Mouse (Mus musculus): ENCODE measurements around the gene Sash1. TPM values are rescaled to one million over a fixed set of nuclear protein-coding genes. Genes with fewer than 3 reads are reported as not detected.
A peak's percentile ranks its signal among the peaks of the same experiment; 100 is the strongest.

Sash1 gene
- polyA plus RNA-seq, 1 experiment from 2014 or later = 5.0 TPM

GRCm38 (mm10) chr10:8928261-8928660 lies 42.4 kb upstream of the Sash1 start:
- Histone ChIP-seq H3K27me3 (ENCODE audit: control insufficient read depth, insufficient read depth, low read length) (no peaks in the 10 kb centered on the region), H3K36me3 (ENCODE audit: control insufficient read depth, insufficient read depth, low read length) (no peaks in the 10 kb centered on the region), H3K4me2 (ENCODE audit: low read length) (no peak overlapping the region), H3K27ac (replicated peaks in 1 of 2; ENCODE audit: control insufficient read depth in 1 of 2, insufficient read depth in 1 of 2, low read depth in 2 of 2, low read length in 2 of 2) (no peak overlapping the region), H3K4me1 (ENCODE audit: control insufficient read depth in 2 of 2, insufficient read depth in 2 of 2, low read length in 2 of 2) (peaks cover 2 to 3% of the 10 kb centered on the region in 2 experiments; a peak in 2 of 4 replicates), H3K9ac (ENCODE audit: low read length) (no peak overlapping the region), H3K4me3 (ENCODE audit: control insufficient read depth in 1 of 2, insufficient read depth in 1 of 2, low read depth in 1 of 2, low read length in 2 of 2) (no peak overlapping the region), H3K9me3 (ENCODE audit: control insufficient read depth, low read length) (no peaks in the 10 kb centered on the region)
- no peak for ATAC-seq (ENCODE audit: insufficient number of reproducible peaks, insufficient read depth, low FRiP score, low read depth)

- Histone ChIP-seq H3K4me2 (ENCODE audit: low read length) (no peak overlapping the region), H3K27ac (replicated peaks in 1 of 2; ENCODE audit: control insufficient read depth in 1 of 2, insufficient read depth in 1 of 2, low read depth in 2 of 2, low read length in 2 of 2) (no peak overlapping the region), H3K9ac (ENCODE audit: low read length) (no peak overlapping the region), H3K27me3 (ENCODE audit: control insufficient read depth, insufficient read depth, low read length) (no peaks in the 10 kb centered on the region), H3K4me3 (ENCODE audit: control insufficient read depth in 1 of 2, insufficient read depth in 1 of 2, low read depth in 1 of 2, low read length in 2 of 2) (no peak overlapping the region), H3K36me3 (ENCODE audit: control insufficient read depth, insufficient read depth, low read length) (no peaks in the 10 kb centered on the region), H3K4me1 (ENCODE audit: control insufficient read depth in 2 of 2, insufficient read depth in 2 of 2, low read length in 2 of 2) (peaks cover 2 to 3% of the 10 kb centered on the region in 2 experiments; a peak in 2 of 4 replicates), H3K9me3 (ENCODE audit: control insufficient read depth, low read length) (no peaks in the 10 kb centered on the region)
- ATAC-seq (ENCODE audit: insufficient number of reproducible peaks, insufficient read depth, low FRiP score, low read depth) = no peak
- WGBS = 87% methylated on average over 3 of the region's 3 CpGs
Observed at GRCm38 (mm10) chr10:8926906-8927305, 41.0 kb upstream of the Sash1 start.

GRCm38 (mm10) chr10:8926295-8926694 lies 40.4 kb upstream of the Sash1 start:
- H3K9ac ChIP-seq (ENCODE audit: low read length) = no peak overlapping the region
- H3K4me3 ChIP-seq (ENCODE audit: control insufficient read depth in 1 of 2, insufficient read depth in 1 of 2, low read depth in 1 of 2, low read length in 2 of 2) = no peak overlapping the region
- no peaks in the 10 kb centered on the region for H3K36me3 ChIP-seq (ENCODE audit: control insufficient read depth, insufficient read depth, low read length)
- H3K4me1 ChIP-seq (ENCODE audit: control insufficient read depth in 2 of 2, insufficient read depth in 2 of 2, low read length in 2 of 2) = peaks cover 2 to 3% of the 10 kb centered on the region in 2 experiments; a peak in 3 of 4 replicates
- no peaks in the 10 kb centered on the region for H3K27me3 ChIP-seq (ENCODE audit: control insufficient read depth, insufficient read depth, low read length)
- 73% methylated on average over 3 of the region's 3 CpGs for WGBS
- no peak for ATAC-seq (ENCODE audit: insufficient number of reproducible peaks, insufficient read depth, low FRiP score, low read depth)
- no peak overlapping the region for H3K27ac ChIP-seq (replicated peaks in 1 of 2; ENCODE audit: control insufficient read depth in 1 of 2, insufficient read depth in 1 of 2, low read depth in 2 of 2, low read length in 2 of 2)
- H3K4me2 ChIP-seq (ENCODE audit: low read length) = no peak overlapping the region
- H3K9me3 ChIP-seq (ENCODE audit: control insufficient read depth, low read length) = no peaks in the 10 kb centered on the region

DNA sequence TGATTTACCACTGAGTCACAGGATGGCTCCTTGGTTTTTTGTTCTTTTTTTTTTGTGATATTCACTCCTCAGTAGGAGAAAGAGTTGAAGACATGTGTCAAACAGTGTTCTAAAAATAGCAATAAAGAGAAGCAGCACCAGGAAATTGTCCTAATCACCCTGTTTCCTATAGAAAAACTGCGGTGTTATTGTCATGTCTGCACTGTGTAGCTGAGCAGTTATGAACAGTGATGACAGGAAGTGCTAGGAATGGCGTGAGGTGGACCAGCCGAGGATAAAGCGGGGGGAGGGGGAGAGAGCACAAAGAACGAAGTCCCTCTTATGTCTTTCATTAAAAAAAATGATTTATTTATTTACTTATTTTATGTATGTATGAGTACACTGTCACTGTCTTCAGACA lies 39.4 kb upstream of the Sash1 start:
- H3K9me3 ChIP-seq (ENCODE audit: control insufficient read depth, low read length) = no peaks in the 10 kb centered on the region
- no peaks in the 10 kb centered on the region for H3K27me3 ChIP-seq (ENCODE audit: control insufficient read depth, insufficient read depth, low read length)
- H3K36me3 ChIP-seq (ENCODE audit: control insufficient read depth, insufficient read depth, low read length) = no peaks in the 10 kb centered on the region
- H3K27ac ChIP-seq (replicated peaks in 1 of 2; ENCODE audit: control insufficient read depth in 1 of 2, insufficient read depth in 1 of 2, low read depth in 2 of 2, low read length in 2 of 2) = no peak overlapping the region
- H3K9ac ChIP-seq (ENCODE audit: low read length) = no peak overlapping the region
- H3K4me3 ChIP-seq (ENCODE audit: control insufficient read depth in 1 of 2, insufficient read depth in 1 of 2, low read depth in 1 of 2, low read length in 2 of 2) = no peak overlapping the region
- WGBS = 24% methylated on average over 5 of the region's 5 CpGs
- ATAC-seq (ENCODE audit: insufficient number of reproducible peaks, insufficient read depth, low FRiP score, low read depth) = no peak
- H3K4me2 ChIP-seq (ENCODE audit: low read length) = no peak overlapping the region
- peaks cover 2 to 3% of the 10 kb centered on the region in 2 experiments; a peak in 3 of 4 replicates for H3K4me1 ChIP-seq (ENCODE audit: control insufficient read depth in 2 of 2, insufficient read depth in 2 of 2, low read length in 2 of 2)

- H3K9ac ChIP-seq (ENCODE audit: low read length) = no peak overlapping the region
- no peaks in the 10 kb centered on the region for H3K9me3 ChIP-seq (ENCODE audit: control insufficient read depth, low read length)
- no peaks in the 10 kb centered on the region for H3K27me3 ChIP-seq (ENCODE audit: control insufficient read depth, insufficient read depth, low read length)
- no peak for ATAC-seq (ENCODE audit: insufficient number of reproducible peaks, insufficient read depth, low FRiP score, low read depth)
- peaks cover 2 to 3% of the 10 kb centered on the region in 2 experiments; a peak in 3 of 4 replicates for H3K4me1 ChIP-seq (ENCODE audit: control insufficient read depth in 2 of 2, insufficient read depth in 2 of 2, low read length in 2 of 2)
- H3K4me3 ChIP-seq (ENCODE audit: control insufficient read depth in 1 of 2, insufficient read depth in 1 of 2, low read depth in 1 of 2, low read length in 2 of 2) = no peak overlapping the region
- no peak overlapping the region for H3K27ac ChIP-seq (replicated peaks in 1 of 2; ENCODE audit: control insufficient read depth in 1 of 2, insufficient read depth in 1 of 2, low read depth in 2 of 2, low read length in 2 of 2)
- H3K4me2 ChIP-seq (ENCODE audit: low read length) = no peak overlapping the region
- no peaks in the 10 kb centered on the region for H3K36me3 ChIP-seq (ENCODE audit: control insufficient read depth, insufficient read depth, low read length)
- WGBS = 56% methylated on average over 11 of the region's 11 CpGs
Observed at GRCm38 (mm10) chr10:8921098-8921693, 35.3 kb upstream of the Sash1 start.

DNA sequence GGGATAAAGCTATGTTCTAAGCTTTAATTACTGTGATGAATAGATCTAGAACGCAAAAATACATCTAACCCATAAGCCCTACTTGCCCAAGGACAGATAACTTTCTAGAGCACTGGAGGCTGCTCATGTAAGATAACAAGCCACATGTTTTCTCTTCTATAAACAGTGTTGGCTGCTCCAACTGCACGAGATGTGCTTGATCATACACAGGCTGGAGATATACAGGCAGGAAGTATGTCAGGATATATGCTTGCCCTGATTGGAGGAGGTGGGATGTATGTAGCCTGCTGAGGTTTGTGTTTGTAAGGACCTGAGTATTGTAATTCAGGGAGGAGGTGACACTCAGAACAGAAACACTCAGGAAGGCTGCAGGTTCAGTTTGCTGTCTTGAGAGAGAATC lies 31.9 kb upstream of the Sash1 start:
- Histone ChIP-seq H3K9ac (ENCODE audit: low read length) (no peak overlapping the region), H3K27me3 (ENCODE audit: control insufficient read depth, insufficient read depth, low read length) (no peaks in the 10 kb centered on the region), H3K4me3 (ENCODE audit: control insufficient read depth in 1 of 2, insufficient read depth in 1 of 2, low read depth in 1 of 2, low read length in 2 of 2) (no peak overlapping the region), H3K4me2 (ENCODE audit: low read length) (no peak overlapping the region), H3K4me1 (ENCODE audit: control insufficient read depth in 2 of 2, insufficient read depth in 2 of 2, low read length in 2 of 2) (no peaks in the 10 kb centered on the region; a peak in 1 of 4 replicates), H3K9me3 (ENCODE audit: control insufficient read depth, low read length) (no peaks in the 10 kb centered on the region), H3K27ac (replicated peaks in 1 of 2; ENCODE audit: control insufficient read depth in 1 of 2, insufficient read depth in 1 of 2, low read depth in 2 of 2, low read length in 2 of 2) (peak overlapping the region; percentile 49 to 53; a peak in 2 of 4 replicates), H3K36me3 (ENCODE audit: control insufficient read depth, insufficient read depth, low read length) (no peaks in the 10 kb centered on the region)
- 32% methylated on average over 2 of the region's 2 CpGs for WGBS
- ATAC-seq (ENCODE audit: insufficient number of reproducible peaks, insufficient read depth, low FRiP score, low read depth) = no peak

GRCm38 (mm10) chr10:8917350-8917749 lies 31.5 kb upstream of the Sash1 start:
- H3K9ac ChIP-seq (ENCODE audit: low read length) = no peak overlapping the region
- H3K27me3 ChIP-seq (ENCODE audit: control insufficient read depth, insufficient read depth, low read length) = no peaks in the 10 kb centered on the region
- H3K4me2 ChIP-seq (ENCODE audit: low read length) = no peak overlapping the region
- no peaks in the 10 kb centered on the region for H3K36me3 ChIP-seq (ENCODE audit: control insufficient read depth, insufficient read depth, low read length)
- peak overlapping the region in 1 of 2 experiments; percentile 53; a peak in 1 of 4 replicates for H3K27ac ChIP-seq (replicated peaks in 1 of 2; ENCODE audit: control insufficient read depth in 1 of 2, insufficient read depth in 1 of 2, low read depth in 2 of 2, low read length in 2 of 2)
- H3K9me3 ChIP-seq (ENCODE audit: control insufficient read depth, low read length) = no peaks in the 10 kb centered on the region
- 40% methylated on average over 4 of the region's 4 CpGs for WGBS
- no peaks in the 10 kb centered on the region; a peak in 1 of 4 replicates for H3K4me1 ChIP-seq (ENCODE audit: control insufficient read depth in 2 of 2, insufficient read depth in 2 of 2, low read length in 2 of 2)
- no peak overlapping the region for H3K4me3 ChIP-seq (ENCODE audit: control insufficient read depth in 1 of 2, insufficient read depth in 1 of 2, low read depth in 1 of 2, low read length in 2 of 2)
- peak; percentile 54 for ATAC-seq (ENCODE audit: insufficient number of reproducible peaks, insufficient read depth, low FRiP score, low read depth)

GRCm38 (mm10) chr10:8915755-8916154 lies 29.9 kb upstream of the Sash1 start:
- WGBS = 78% methylated on average over 5 of the region's 5 CpGs
- Histone ChIP-seq H3K27me3 (ENCODE audit: control insufficient read depth, insufficient read depth, low read length) (no peaks in the 10 kb centered on the region), H3K27ac (replicated peaks in 1 of 2; ENCODE audit: control insufficient read depth in 1 of 2, insufficient read depth in 1 of 2, low read depth in 2 of 2, low read length in 2 of 2) (no peak overlapping the region), H3K4me3 (ENCODE audit: control insufficient read depth in 1 of 2, insufficient read depth in 1 of 2, low read depth in 1 of 2, low read length in 2 of 2) (no peak overlapping the region), H3K4me2 (ENCODE audit: low read length) (no peak overlapping the region), H3K36me3 (ENCODE audit: control insufficient read depth, insufficient read depth, low read length) (no peaks in the 10 kb centered on the region), H3K9me3 (ENCODE audit: control insufficient read depth, low read length) (no peaks in the 10 kb centered on the region), H3K9ac (ENCODE audit: low read length) (no peak overlapping the region), H3K4me1 (ENCODE audit: control insufficient read depth in 2 of 2, insufficient read depth in 2 of 2, low read length in 2 of 2) (no peaks in the 10 kb centered on the region)
- no peak for ATAC-seq (ENCODE audit: insufficient number of reproducible peaks, insufficient read depth, low FRiP score, low read depth)

All from heart, embryonic 14.5 days (tissue).